Mouse (Mus musculus) heart, adult 2 months (tissue): ENCODE data around the gene Zc3h12d.

Experiments
- CTCF ChIP-seq: fragments of 200-600 bp; IDR thresholded peaks from 2 replicates; pipeline ENCODE4 v1.8.1; 2022; ENCODE audit warnings: antibody characterized with exemption, mild to moderate bottlenecking, moderate library complexity
- EP300 ChIP-seq: fragments of 200-500 bp; IDR thresholded peaks from 2 replicates; pipeline ENCODE4 v1.6.1; 2011; ENCODE audit warnings: low read depth, low read length, control low read depth; ENCODE audit not compliant: insufficient read depth
- POLR2A ChIP-seq: fragments of 200-500 bp; IDR thresholded peaks from 2 replicates; pipeline ENCODE4 v1.6.1; 2011; ENCODE audit warnings: mild to moderate bottlenecking, low read depth, low read length, control low read depth; ENCODE audit not compliant: insufficient read depth

- TF ChIP-seq EP300 (no peak), CTCF (peak; percentile 44), POLR2A (no peak)
Observed at GRCm38 (mm10) chr10:7866762-7867665, 34.7 kb downstream of the Zc3h12d start.
